Mouse (Mus musculus): ENCODE data around the gene Psme2. TPM values are rescaled to one million over a fixed set of nuclear protein-coding genes. Genes with fewer than 3 reads are reported as not detected.

The Psme2 gene
- polyA plus RNA-seq, 1 experiment from 2014 or later: 187 TPM

DNA sequence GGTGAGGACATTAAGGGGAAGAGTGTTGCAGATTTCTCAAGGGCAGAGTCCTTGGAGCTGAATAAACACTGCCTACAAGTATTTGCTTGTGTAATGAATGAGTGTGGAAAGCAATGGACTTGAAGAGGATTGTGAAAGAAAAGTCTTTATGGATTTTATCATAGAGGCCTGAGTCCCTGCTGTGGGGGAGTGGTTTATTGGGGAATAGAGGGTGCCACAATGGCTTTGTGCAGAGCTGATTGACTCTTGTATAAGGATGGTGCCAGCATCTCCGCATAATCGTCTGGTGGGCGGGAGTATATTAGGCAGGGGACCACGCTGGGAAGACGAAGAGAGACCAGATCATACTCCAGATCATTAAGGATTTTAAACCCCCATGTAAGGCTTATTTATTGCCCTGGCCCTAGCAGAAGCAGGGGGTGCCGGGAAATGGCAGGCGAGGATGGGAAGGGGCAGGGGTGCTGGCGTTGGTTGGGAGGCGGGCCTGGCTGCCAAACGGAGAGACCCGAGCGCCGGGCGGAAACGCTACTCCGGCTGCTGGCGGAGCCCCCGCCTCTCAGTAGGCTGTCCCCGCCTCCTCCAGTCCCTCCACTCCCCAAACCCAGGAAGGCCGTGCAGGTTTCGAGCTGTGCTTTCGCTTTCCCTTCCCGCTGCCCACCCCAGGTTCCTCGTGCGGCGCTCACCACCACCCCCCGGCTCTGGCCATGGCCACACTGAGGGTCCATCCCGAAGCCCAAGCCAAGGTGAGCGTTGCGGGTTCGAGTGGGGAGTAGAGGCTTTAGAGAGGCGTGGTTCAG is 12.8 kb downstream of the Psme2 start, which contains the start of gene Psme1:
Gene Psme1, plus strand, starts transcription at position 253 of the 797 bp plus-strand sequence.
- Histone ChIP-seq H3K4me1 (peaks cover 12% of the 10 kb centered on the region), H3K27ac (replicated peaks) (peak within 1 kb of the TSS; percentile 92), H3K36me3 (0 out of 2 replicates have a peak, but pooled peaks cover 8% of the 10 kb centered on the region), H3K9me3 (no peaks in the 10 kb centered on the region), H3K9ac (replicated peaks) (peak within 1 kb of the TSS; percentile 92), H3K4me3 (peak within 1 kb of the TSS; percentile 73), H3K4me2 (replicated peaks) (peak within 1 kb of the TSS; percentile 69), H3K27me3 (no peaks in the 10 kb centered on the region)
- ATAC-seq (replicated peaks): peak; percentile 95
- WGBS: under 1% methylated on average over 32 of the region's 32 CpGs

DNA sequence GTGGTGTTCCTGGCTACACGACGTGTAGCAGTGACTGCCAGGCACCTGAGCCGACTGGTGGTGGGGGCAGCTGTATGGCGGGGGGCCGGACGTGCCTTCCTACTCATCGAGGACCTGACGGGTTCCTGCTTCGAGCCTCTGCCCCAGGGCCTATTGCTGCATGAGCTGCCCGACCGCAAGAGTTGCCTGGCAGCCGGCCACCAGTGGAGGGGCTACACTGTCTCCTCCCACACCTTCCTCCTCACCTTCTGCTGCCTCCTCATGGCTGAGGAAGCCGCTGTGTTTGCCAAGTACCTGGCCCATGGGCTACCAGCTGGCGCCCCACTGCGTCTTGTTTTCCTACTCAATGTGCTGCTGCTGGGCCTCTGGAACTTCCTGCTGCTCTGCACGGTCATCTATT is 14.5 kb downstream of the Psme2 start:
- H3K4me2 ChIP-seq (replicated peaks): no peak overlapping the region
- peaks cover 12% of the 10 kb centered on the region for H3K4me1 ChIP-seq
- 75% methylated on average over 16 of the region's 16 CpGs for WGBS
- H3K9ac ChIP-seq (replicated peaks): no peak overlapping the region
- H3K9me3 ChIP-seq: no peaks in the 10 kb centered on the region
- no peak for ATAC-seq (replicated peaks)
- no peak overlapping the region for H3K4me3 ChIP-seq
- H3K27me3 ChIP-seq: no peaks in the 10 kb centered on the region
- H3K36me3 ChIP-seq: 0 out of 2 replicates have a peak, but pooled peaks cover 8% of the 10 kb centered on the region
- no peak overlapping the region for H3K27ac ChIP-seq (replicated peaks)

DNA sequence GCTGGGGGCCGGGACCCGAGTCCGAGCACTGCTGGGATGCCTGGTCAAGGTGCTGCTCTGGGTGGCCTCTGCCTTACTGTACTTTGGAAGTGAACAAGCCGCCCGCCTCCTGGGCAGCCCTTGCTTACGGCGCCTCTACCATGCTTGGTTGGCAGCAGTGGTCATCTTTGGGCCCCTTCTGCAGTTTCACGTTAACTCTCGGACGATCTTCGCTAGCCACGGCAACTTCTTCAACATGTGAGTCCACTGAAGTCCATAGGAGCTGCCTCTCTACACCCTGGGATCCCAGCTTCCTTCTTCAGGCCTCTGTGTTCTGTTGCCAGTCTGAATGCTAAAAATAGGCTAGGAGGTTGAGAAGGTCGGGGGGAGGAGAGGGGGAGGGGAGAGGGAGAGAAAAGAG is 15.2 kb downstream of the Psme2 start:
- Histone ChIP-seq H3K9me3 (no peaks in the 10 kb centered on the region), H3K36me3 (0 out of 2 replicates have a peak, but pooled peaks cover 4% of the 10 kb centered on the region), H3K9ac (replicated peaks) (no peak overlapping the region), H3K4me3 (no peak overlapping the region), H3K27me3 (no peaks in the 10 kb centered on the region), H3K4me2 (replicated peaks) (no peak overlapping the region), H3K27ac (replicated peaks) (no peak overlapping the region), H3K4me1 (peaks cover 12% of the 10 kb centered on the region)
- no peak for ATAC-seq (replicated peaks)
- WGBS: 80% methylated on average over 13 of the region's 13 CpGs

DNA sequence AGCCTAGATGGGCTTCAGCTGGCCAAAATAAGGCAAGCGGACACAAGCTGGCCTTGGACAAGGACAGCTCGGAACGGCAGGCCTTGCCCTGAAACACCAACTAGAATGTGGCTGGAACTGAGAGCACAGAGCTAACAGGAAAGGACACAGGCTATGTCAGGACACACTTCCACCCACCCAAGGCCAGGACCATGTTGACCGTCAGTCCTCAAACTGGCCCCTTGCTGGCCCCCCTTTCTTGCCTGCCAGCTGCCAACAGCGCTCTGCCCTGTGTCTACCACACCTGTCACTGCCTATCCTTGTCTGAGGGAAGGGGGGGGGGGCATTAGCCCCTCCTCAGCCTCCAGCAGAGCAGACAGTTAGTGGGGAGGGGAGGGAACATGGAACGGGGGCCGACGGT is 15.6 kb downstream of the Psme2 start, which contains the start of gene Fitm1:
Gene Fitm1, plus strand, starts transcription at position 316 of the 400 bp plus-strand sequence.
- Histone ChIP-seq H3K9ac (replicated peaks) (no peak within 1 kb of the TSS), H3K9me3 (no peaks in the 10 kb centered on the region), H3K4me3 (no peak within 1 kb of the TSS), H3K27ac (replicated peaks) (no peak within 1 kb of the TSS), H3K36me3 (peaks cover 3% of the 10 kb centered on the region; the same call in 1 of the 2 replicates), H3K4me1 (peaks cover 12% of the 10 kb centered on the region), H3K27me3 (no peaks in the 10 kb centered on the region), H3K4me2 (replicated peaks) (no peak within 1 kb of the TSS)
- ATAC-seq (replicated peaks): no peak
- WGBS: 69% methylated on average over 8 of the region's 8 CpGs

DNA sequence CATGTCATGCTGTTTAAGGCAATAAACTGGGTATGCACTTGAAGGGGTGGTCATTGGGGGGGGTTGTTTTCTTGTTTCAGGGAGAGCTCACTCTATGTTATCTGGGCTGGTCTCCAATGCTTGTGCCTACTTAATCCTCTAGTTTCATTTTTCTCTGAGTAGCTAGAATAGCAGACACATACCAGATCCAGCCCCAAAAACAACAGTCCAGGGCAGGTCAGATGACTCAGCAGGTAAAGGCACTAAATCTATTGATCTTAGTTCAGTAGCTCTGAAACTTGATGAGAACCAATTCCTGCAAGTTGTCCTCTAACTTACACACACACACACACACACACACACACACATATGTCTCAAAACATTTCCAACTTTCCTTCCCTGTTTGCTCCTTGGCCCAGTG is 19.2 kb downstream of the Psme2 start:
- Histone ChIP-seq H3K4me3 (no peak overlapping the region), H3K27me3 (no peaks in the 10 kb centered on the region), H3K9me3 (no peaks in the 10 kb centered on the region), H3K9ac (replicated peaks) (no peak overlapping the region), H3K36me3 (peaks cover 28% of the 10 kb centered on the region), H3K4me2 (replicated peaks) (no peak overlapping the region), H3K27ac (replicated peaks) (no peak overlapping the region), H3K4me1 (no peaks in the 10 kb centered on the region)
- ATAC-seq (replicated peaks): no peak

DNA sequence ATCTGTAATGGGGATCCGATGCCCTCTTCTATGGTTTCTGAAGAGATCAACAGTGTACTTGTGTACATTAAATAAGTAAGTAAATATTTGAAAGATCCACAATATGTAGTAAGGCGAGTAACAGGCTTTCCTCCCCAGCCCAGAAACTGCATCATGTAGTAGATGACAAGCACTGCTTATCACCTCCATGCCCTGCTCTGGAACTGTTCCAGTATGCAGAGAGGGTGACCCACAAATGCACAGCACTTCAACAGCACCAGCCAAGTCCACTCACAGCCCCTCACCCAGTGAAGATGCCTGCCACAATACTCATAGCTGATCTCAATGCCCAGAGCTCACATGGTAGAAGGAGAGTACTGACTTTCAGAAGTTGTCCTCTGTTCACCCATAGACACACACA is 20.3 kb downstream of the Psme2 start:
- ATAC-seq (replicated peaks): no peak
- Histone ChIP-seq H3K9ac (replicated peaks) (no peak overlapping the region), H3K9me3 (no peaks in the 10 kb centered on the region), H3K27me3 (no peaks in the 10 kb centered on the region), H3K27ac (replicated peaks) (no peak overlapping the region), H3K36me3 (peaks cover 39% of the 10 kb centered on the region), H3K4me1 (no peaks in the 10 kb centered on the region), H3K4me3 (no peak overlapping the region), H3K4me2 (replicated peaks) (no peak overlapping the region)
- WGBS: 90% methylated on average over 2 of the region's 2 CpGs

DNA sequence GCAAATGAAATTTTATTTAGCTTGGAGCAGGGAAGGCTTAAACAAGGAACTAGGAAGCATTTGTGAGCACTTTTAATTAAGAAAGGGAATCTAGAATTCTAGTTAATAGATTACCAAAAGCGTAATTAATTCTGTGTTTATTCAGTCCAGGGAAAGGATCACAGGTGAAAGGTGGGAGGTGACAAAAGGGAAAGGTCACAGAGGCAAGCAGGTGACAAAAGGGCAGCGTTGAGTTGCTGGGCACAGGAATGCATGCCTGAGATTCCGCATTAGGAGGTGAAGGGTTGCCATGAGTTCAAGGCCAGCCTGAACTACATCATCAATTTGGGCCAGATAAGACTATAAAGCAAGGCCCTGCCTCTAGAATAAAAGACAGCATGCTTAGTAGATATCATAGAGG is 23.4 kb downstream of the Psme2 start:
- no peaks in the 10 kb centered on the region for H3K27me3 ChIP-seq
- H3K9me3 ChIP-seq: no peaks in the 10 kb centered on the region
- H3K9ac ChIP-seq (replicated peaks): no peak overlapping the region
- peaks cover 61% of the 10 kb centered on the region for H3K36me3 ChIP-seq
- WGBS: 91% methylated on average over 3 of the region's 3 CpGs
- H3K4me3 ChIP-seq: no peak overlapping the region
- H3K4me2 ChIP-seq (replicated peaks): no peak overlapping the region
- no peak overlapping the region for H3K27ac ChIP-seq (replicated peaks)
- no peak for ATAC-seq (replicated peaks)
- no peaks in the 10 kb centered on the region for H3K4me1 ChIP-seq

DNA sequence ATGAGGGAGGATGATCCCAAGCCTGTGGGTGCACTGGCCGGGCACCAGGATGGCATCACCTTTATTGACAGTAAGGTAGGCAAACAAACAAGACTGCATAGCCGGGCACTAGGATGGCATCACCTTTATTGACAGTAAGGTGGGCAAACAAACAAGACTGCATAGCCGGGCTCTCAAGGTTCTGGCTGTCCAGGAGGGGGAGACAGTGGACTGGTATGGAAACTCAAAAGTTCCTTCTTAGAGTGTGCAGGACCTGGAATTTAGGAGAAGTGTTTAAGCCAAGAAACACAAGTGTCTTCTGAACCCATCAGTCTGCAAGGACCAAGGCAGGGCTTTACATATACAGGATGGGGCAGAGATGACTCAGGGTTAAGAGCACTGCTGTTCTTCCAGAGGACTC is 25.2 kb downstream of the Psme2 start:
- WGBS: 79% methylated on average over 3 of the region's 3 CpGs

DNA sequence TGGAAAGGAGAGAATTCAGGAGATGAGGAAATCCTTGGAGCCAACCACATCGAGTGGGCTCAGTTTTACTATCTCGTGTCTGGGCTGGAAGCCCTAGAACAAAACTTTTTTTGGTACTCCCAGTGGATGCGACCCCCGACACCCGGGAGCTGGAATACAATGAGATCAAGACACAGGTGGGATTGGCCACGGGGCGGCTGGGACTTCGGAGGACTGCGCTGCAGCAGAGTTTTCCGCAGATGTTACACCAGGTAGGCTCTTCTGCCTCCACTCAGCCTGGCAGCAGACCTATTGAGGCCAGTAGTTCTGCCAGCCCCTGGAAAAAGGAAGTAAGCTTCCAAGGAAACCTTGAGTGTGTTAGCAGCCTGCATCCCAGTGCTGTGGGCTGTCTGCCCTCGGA is 27.7 kb downstream of the Psme2 start:
- Histone ChIP-seq H3K9ac (replicated peaks) (no peak overlapping the region), H3K27ac (replicated peaks) (no peak overlapping the region), H3K36me3 (peaks cover 48% of the 10 kb centered on the region), H3K4me2 (replicated peaks) (no peak overlapping the region), H3K4me3 (no peak overlapping the region), H3K4me1 (peaks cover 21% of the 10 kb centered on the region), H3K27me3 (no peaks in the 10 kb centered on the region), H3K9me3 (no peaks in the 10 kb centered on the region)
- WGBS: 93% methylated on average over 11 of the region's 11 CpGs
- ATAC-seq (replicated peaks): no peak

More for the DNA sequence above, 25.2 kb downstream of the Psme2 start:
- no peaks in the 10 kb centered on the region for H3K27me3 ChIP-seq
- peaks cover 14% of the 10 kb centered on the region for H3K4me1 ChIP-seq
- H3K4me3 ChIP-seq: no peak overlapping the region
- no peak overlapping the region for H3K27ac ChIP-seq (replicated peaks)
- no peak overlapping the region for H3K9ac ChIP-seq (replicated peaks)
- peaks cover 61% of the 10 kb centered on the region for H3K36me3 ChIP-seq
- no peak overlapping the region for H3K4me2 ChIP-seq (replicated peaks)
- ATAC-seq (replicated peaks): no peak
- no peaks in the 10 kb centered on the region for H3K9me3 ChIP-seq

DNA sequence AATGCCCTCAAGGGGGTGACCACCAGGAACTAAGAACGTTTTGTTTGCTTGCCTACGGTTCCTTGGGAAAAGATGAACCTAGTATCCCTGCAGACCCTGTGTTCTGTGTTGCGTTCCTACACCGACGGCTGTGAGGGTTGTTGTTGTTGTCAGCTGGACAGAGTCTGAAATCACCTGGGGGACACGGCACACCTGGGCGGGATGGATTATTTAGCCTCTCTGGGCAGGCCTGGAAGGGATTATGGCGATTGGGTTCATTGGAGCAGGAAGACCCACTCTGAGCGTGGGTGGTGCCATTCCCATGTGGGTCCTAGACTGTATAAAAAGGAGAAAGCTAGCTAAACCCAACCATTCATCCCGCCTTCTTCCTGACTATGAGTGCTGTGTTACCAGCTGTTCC is 29.1 kb downstream of the Psme2 start:
- Histone ChIP-seq H3K27ac (replicated peaks) (no peak overlapping the region), H3K4me1 (peaks cover 21% of the 10 kb centered on the region), H3K36me3 (peaks cover 35% of the 10 kb centered on the region), H3K9ac (replicated peaks) (no peak overlapping the region), H3K4me2 (replicated peaks) (no peak overlapping the region), H3K9me3 (no peaks in the 10 kb centered on the region), H3K27me3 (no peaks in the 10 kb centered on the region), H3K4me3 (no peak overlapping the region)
- no peak for ATAC-seq (replicated peaks)
- WGBS: 89% methylated on average over 10 of the region's 10 CpGs

DNA sequence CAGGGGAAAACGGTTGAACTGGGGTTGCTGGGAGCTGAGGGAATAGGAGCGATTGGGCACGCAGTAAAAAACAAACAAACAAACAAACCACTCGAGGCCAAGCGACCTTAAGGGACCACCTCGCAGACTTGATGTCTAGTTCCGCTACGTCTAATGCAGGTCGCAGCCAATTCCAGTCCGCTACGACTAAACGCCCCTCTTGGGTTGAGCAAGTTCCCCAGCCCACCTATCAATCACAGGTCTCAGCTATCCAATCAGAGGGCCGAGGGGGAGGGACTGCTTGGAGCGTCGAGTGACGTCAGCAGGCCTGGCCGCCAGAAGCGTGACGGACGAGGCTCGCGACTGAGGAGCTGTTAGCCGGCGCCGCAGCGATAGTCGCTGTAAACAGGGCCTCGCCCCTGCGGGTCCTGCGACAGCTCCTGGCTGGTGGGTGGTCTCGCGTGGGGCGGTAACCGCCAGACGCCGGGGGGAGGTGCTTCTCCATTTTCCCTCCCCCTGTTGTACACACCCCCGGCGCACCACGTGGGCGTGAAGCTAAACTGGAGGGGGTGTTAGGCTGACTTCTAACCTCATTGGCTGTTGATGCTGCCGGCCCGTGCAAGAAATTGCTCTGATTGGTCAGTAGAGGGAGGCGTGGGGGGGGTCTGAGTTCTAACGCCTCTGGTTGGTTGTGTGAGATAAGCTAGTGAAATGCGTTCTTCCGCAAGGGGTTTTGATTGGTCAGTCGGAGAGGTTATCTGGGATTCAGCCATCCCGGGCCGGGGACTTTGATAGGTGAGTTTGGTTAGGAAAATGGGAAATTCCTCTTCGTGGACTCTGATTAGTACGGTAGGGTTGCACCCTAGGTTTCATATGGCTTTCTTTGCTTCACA is 30.5 kb downstream of the Psme2 start, which contains the start of gene A730061H03Rik:
Gene A730061H03Rik, minus strand, starts transcription at position 205 of the 872 bp plus-strand sequence.
- Histone ChIP-seq H3K9ac (replicated peaks) (peak within 1 kb of the TSS; percentile 85), H3K9me3 (no peaks in the 10 kb centered on the region), H3K27ac (replicated peaks) (peak within 1 kb of the TSS; percentile 98), H3K4me2 (replicated peaks) (peak within 1 kb of the TSS; percentile 68), H3K36me3 (peaks cover 21% of the 10 kb centered on the region), H3K4me1 (peaks cover 21% of the 10 kb centered on the region), H3K27me3 (no peaks in the 10 kb centered on the region), H3K4me3 (peak within 1 kb of the TSS; percentile 58)
- WGBS: under 1% methylated on average over 51 of the region's 51 CpGs
- peak; percentile 98 for ATAC-seq (replicated peaks)

DNA sequence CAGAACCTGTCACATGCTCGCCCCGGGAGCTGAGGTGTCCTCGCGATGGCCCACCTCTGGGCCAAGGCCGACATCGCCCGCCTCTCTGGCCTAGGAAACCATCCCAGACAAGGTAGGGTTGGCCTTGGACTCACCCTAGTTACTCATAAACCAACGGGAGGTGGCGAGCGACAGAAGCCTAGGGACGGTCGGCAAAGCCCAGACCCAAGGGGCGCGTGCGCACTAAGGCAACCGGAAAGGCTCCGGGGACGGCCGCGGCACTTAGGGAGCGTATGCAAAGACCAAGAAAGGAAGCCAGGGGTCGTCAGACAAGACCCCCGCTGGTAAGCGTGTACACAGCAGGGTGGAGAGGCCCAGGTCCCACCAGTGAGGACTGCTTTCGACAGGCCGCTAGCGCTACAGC is 31.1 kb downstream of the Psme2 start, which contains the start of gene Dcaf11:
Gene Dcaf11, plus strand, starts transcription at position 208 of the 403 bp plus-strand sequence.
- Histone ChIP-seq H3K4me3 (peak within 1 kb of the TSS; percentile 58), H3K9me3 (no peaks in the 10 kb centered on the region), H3K27ac (replicated peaks) (peak within 1 kb of the TSS; percentile 98), H3K4me2 (replicated peaks) (peak within 1 kb of the TSS; percentile 68), H3K36me3 (peaks cover 14% of the 10 kb centered on the region), H3K4me1 (peaks cover 21% of the 10 kb centered on the region), H3K9ac (replicated peaks) (peak within 1 kb of the TSS; percentile 85), H3K27me3 (no peaks in the 10 kb centered on the region)
- WGBS: under 1% methylated on average over 27 of the region's 27 CpGs
- peak; percentile 81 for ATAC-seq (replicated peaks)

Measured in forebrain, embryonic 15.5 days (tissue).